Mouse (Mus musculus) right cerebral cortex, postnatal 14 days (tissue): ENCODE measurements at regions not wholly inside any gene's neighbourhood (a gene's known extent, or its start where the extent isn't known, plus 50 kb on each side); places are given as distances from the start of the nearest gene placed in this dataset.

Experiments used
- DNase-seq: peaks from one replicate; pipeline ENCODE4 v3.0.0; 2022

DNA sequence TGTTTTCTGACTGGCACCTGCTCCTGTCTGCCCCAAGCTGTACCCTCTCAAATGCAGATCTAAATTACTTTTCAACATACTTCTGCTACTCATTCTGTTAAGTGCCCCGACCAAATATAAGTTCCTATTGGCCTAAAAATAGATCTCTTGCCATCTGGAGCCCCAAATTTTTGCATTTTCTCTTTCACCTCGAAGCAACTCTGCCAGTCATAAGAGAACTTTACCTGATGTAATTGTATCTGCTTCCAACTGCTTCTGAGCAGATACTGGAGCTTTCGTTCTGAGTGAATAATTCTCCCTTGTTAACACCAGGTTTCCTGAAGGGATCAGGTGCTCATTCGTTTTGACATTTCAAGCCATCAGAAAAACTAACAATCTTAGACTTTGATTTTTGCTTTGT, 501.2 kb downstream of the Inhba start:
- no peak for DNase-seq

DNA sequence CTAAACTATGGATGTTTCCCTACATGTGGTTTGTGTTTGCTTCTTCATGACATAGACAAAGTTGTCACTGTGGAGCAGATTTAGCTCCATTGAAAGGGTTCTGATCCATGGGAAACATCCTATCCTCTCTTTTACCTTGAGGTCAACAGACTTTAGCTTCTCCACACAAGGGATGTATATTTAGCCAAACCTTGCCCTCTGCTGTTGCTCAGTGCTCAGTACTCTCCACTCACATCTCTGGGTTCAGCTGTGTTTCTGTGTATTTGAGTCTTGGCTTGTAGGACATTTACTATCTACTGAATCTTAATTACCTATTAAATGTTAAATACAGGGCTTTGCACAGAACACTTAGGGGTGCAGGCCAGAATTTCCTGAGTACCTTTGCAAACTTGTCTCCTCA, 503.5 kb downstream of the Inhba start:
- no peak for DNase-seq

DNA sequence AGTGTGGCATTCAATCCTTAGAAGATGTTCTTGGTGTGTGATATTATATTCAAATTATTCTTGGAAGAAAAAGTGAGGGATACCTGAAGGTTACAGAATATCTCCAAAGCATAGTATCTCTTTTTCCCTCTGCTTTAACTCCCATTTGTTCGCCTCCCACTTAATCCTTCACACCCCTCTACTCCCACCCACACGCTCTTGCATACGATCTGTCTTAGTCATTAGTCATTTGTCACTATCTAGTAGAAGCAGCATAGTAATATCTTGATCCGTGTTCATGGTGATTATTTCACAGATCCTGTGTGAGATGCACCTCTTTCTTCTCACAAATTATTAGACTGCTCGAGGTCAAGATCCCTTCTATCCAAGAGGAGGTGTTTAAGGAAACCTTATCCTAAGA, 517.4 kb downstream of the Inhba start:
- no peak for DNase-seq

DNA sequence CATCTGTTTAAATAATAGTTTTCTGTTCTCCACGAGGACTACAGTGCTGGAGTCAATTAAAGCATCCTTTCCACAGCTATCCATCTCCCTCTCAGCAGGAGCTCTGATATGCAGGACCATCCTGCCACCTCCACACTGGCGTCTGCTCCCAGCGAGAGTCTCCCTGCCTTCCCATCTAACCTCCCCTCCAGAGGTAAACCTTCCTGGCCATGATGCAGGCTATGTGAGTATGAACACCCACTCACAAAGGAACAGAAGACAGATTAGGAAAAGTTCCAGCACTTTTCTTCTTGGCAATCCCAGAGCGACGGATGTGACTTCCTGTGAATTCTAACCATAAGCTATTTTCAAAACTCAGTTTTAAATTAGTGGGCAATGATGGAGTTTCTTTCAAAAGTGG, 532.1 kb downstream of the Inhba start:
- no peak for DNase-seq

DNA sequence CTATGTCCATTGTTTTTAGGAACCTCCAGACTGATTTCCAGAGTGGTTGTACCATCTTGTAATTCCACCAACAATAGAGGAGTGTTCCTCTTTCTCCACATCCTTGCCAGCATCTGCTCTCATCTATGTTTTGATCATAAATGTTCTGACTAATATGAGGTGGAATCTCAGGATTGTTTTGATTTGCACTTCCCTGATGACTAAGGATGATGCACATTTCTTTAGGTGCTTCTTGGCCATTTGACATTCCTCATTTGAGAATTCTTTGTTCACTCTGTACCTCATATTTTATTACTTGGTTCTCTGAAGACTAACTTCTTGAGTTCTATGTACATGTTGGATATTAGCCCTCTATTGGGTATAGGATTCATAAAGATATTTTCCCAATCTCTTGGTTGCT, 538.4 kb downstream of the Inhba start:
- no peak for DNase-seq

DNA sequence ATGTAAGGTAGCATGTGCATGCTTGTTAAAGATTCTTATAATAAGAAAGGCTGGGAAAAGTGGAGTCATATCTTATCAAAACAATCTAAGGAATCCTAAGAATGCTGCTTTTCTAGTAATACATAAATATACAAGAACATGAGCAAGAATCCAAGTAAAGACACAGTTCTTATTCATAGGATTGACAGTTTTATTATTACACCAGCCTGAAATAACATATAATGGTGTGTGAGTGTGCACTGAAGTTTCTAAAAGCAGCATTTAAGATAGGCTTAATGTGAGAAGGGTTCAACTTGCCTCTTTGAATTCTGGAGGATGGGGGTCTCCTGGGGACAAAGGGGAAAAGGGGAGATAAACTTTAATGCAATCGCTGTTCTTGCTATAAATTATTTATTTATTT, 553.3 kb downstream of the Inhba start:
- no peak for DNase-seq

DNA sequence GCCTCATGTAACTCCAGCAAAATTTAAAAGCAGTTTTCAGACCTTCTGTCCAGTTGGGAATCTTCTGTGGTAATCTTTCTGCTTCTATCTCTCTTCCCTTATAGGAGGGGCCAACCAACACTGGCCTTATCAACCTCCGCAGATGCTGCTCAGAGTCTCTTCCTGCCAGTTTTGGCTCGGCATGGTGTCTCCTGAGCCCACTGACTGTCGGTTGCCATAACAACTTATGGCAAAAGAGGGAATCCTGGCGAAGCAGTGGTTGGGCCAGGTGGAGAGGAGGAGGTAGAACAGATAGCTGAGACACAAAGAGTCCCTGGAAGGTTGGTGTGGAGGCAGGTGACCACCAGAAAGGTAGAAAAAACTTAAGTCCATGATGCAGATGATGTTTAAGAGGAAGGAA, 562.4 kb downstream of the Inhba start:
- DNase-seq: no peak

DNA sequence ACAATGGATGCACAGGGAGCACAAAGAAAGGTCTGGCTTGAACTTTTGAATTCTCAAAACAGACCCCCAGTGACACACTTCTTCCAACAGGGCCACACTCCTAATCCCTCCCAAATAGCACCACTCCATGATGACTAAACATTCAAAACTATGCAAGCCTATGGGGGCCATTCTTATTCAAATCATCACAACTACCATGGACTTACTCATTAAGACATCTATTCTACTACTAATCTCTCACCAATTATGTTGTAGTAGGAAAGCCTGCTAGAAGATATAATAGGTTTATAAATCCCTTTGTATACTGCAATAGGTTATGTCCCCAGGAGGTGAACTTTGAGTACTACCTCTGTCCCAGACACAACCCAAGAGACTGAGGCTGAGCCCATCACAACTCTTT, 574.6 kb downstream of the Inhba start:
- DNase-seq: no peak

DNA sequence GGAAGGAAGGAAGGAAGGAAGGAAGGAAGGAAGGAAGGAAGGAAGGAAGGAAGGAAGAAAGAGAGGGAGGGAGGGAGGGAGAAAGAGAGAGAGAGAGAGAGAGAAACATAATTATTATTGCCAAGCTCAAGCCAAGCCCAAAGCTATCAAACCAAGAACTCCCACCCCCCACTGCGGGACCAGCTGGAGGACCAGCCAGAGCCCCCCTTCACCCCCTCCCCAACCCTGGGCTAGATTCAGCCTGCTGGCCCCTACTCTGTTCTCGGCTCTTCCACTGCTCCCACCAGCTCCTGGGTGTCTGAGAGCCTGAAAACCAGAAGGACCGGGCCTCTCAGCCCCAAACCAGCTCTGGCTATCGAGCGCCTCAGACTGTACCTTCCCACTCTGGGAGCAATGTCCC, 608.1 kb downstream of the Inhba start:
- no peak for DNase-seq

DNA sequence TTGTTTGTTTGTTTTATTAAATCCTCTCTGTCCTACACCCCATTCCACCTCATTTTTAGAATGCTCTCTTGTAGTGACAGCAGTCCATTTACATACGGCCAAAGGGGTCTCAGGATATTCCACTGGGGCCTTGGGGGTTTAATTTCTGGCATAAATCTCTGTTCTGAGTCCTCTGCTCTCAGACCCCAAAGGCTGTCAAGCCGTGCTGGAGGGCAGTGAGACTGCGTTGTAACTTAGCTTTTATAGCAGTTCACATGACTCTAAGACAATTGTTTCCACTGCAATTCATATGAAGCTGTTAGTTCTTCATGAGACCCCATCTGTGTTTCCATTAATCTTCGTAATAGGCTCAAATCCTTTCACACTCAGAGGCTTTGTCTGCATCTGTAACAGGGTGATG, 614.9 kb downstream of the Inhba start:
- DNase-seq: no peak

DNA sequence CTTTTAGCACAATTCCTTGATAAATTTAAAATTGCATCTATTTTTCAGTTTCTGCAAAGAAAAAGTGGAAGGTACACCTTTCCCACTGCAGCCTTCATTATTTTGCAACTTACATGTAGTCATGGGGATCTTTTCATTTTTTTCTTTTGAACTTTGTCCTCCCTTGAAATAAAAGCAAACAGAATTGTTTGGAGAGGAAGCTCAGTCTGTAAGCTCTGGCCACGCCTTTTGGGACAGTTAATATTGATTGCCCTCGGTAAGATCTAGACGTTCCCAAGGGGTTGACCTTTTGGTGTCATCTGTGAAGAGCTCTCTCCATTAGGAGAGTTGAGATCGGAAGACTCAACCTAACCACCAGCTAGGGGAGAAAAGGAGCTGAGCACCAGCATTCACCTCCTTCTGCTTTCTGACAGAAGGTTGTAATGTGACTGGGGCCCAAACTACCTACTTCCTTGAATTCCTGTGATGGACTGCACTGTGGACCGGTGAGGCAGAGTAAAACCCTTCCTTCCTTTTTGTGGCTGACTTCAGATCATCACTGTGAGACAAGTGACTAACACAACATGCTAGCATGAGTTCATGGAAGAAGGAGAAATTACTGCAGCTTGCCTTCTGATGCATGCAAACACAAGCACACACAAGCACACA, 621.9 kb downstream of the Inhba start:
- no peak for DNase-seq

DNA sequence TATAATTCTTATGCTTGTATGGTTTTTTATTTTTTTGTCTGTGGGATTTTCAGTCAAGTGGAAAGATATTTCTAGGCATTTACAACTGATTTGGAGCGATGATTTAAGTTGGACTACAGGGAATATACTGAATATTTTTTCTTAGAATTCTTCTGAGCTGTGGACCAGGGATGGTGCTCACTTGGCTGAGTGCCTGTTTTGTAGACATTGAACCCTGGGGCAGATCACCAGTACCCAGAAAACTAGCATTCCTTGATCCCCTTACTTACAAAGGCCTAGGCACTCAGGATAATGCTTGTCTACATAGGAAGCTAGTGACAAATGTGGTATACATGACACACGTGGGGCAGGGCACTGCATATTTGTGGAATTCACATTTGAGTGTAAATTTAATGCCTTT, 624.6 kb downstream of the Inhba start:
- DNase-seq: no peak

DNA sequence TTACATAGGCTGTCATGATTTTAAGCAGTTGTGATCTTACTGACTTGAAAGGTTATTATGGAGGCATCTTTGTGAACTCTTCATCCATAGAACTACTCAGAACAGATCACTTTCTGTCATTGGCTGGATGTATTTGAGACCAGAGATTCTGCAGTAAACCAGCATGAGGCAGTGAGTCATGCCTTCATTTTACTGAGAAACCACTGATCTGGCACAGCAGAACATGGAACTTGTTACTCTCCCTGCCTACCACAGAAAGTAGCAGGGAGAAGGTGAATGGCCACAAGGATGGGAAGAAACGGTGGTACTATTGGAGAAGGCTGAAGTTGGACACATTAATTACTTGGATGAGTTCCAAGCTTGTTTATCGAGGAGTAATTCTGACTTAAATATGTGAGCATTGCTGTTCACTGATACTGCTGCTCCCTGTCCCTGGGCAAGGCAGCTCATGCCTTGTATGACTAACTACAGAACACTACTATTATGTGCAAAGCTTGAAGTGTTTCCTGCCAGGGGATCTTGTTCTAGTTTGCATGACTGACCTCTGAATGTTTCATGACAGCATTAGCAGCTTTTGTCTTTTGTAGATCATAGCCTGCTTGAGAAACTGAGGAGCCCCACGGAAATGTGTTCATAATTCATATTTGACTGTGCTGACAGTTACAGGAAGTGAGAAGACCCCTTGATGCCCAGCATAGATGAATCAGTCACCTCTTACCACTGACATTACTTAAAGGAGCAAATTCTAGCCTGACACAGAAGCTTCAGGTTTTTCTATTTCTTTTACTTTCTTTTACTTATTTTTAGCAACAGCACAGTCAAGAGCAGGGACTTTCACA, 630.2 kb downstream of the Inhba start:
- no peak for DNase-seq

DNA sequence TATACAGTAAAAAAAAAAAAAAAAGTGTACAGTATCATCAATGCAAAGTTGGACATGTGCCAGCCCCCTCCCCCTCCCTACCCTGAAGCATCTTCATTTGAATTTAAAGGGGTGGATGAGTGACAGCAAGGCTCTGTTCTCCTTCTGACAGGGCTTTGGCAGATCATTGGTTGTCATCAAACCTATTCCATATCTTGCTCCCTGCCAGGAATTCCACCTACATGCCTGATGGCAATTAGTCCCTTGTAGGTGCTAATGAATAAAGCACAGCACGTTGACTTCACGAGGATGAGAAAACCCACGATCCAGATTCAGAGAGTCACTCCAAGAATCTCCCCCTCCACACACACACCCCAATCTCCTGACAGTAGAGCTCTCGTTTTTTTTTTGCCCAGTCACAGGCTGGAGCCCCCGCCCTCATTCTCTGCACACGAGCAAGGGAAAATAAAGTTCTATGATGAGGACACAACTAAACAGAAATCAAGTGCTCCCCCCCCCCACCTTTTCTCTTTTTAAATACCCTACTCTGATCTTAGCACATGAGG, 630.9 kb downstream of the Inhba start:
- peak; percentile 40 for DNase-seq

DNA sequence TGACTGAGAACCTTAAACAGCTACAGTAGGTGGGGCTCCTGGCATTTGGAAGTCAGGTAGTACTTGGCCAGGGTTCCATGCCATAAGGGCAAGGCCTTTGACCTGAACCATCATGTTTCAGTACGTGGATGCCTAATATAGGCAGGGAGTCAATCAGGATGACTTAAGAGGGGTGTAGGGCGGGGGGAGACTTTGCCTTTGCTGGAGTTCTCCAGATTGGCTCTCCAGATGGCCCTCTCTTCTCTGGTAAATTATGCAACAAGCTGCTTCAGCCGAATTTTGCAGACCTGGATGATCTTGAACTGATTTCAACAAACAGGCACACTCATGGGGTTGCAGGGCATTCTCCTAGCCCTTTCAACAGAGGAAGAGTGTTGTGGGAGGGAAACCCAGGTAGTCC, 633.7 kb downstream of the Inhba start:
- DNase-seq: no peak

DNA sequence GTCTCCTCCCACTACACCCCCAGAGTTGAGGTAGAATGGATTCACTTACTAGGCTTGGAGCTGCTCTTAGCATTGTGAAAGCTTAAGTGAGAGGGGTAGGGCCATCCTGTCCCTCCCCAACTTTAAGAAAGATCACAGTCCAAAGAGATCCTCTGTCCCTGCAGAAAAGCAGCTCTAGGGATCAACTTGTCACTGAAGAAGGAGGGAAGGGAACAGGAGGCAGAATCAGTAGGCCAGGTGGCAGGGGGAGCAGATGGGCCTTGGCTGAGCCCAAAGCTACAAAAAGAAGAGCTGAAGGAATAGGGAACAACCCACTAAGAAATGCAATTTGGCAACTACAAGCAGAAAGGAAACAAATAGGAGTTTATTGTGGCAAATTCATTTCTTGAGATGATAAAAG, 634.4 kb downstream of the Inhba start:
- DNase-seq: no peak

DNA sequence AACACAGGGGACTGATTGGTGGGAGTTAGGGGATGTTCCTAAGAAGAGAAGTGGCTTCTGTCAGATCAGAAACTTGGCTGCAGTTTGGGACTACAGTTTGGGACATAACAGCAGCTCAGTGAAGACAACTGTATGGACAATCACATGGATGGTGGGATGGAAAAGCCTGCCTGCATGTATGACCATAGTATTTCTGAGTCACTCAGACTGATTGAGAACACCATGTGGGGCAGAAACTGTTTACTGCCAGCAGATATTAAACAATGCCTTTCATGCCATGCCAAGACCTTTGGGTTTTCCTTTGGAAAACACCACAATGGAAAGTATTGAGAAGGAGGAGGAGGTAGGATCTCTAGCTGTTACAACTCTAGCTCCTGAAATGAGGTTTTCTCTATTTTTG, 635.0 kb downstream of the Inhba start:
- DNase-seq: no peak

DNA sequence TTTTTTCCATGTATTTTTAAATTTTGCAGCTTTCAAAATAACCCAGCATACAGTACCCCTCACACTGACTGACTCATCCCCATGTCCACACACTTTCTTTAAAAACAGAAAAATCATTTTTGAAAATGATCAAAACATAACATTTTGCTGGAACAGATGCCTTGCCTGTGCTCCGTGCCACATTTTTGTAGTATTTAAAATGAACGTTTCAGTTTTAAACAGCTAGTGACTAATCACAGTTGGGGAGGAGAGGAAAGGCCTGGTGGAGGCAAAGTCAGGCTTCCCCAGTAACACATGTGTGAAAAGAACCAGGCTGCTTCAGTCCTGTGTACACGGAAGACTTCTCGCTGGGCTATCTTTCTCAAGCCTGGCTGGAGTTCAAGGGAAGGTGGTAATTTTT, 644.5 kb downstream of the Inhba start:
- no peak for DNase-seq

DNA sequence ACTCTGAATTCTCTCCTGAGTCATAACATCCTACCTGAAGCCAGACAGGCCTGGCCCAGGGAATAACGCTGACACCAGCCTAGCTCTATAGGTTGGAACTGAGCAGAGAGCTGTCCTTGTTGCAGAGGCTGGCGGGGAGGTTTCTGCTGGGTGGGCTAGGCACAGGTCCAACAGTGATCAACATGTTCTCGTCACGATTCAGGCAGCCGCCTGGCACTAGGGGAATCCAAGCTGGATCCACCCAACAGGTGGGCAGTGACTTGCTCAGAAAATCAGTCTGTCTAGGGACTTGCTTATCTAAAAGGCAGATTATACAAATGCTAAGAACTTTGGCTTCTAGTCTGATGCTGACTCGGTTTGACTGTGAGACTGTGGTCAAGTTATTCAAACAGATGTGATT, 648.2 kb downstream of the Inhba start:
- peak; percentile 52 for DNase-seq

DNA sequence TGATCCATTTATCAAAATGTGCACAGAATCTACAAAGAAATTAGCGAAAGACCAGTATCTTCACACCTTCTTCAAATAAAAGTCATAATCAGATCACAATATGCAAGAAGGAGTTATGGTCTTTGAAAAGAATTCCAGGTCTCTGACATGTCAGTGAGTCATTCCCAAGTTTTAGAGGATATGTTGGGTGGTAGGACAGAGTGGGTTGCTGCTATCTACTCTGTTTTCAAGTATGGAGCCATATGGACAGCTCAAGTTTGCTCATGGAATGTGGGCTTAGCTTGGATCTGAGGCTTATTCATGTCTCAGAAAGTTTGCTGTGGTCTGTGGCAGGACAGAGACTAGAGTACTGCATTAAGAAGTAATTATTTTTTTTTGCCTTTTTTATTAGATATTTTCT, 657.0 kb downstream of the Inhba start:
- DNase-seq: no peak

DNA sequence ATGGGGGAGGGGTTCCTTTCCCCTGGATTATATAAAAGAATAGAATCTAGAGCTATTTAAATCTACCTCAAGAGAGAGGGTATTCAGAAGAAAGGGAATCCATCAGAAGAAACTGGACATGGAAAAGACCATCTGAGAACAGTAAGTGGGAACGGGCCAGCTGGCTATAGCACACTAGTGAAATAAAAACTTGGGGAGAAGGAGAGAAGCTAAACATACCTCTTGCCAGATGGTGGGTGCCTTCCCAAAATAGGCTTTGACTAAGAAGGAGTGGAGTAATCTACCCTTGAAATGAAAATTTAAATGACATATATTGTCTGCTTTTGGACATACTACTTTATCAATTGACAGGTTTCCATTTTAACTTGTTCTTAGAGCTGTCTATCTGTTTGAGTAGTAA, 657.6 kb downstream of the Inhba start:
- peak; percentile 10 for DNase-seq

DNA sequence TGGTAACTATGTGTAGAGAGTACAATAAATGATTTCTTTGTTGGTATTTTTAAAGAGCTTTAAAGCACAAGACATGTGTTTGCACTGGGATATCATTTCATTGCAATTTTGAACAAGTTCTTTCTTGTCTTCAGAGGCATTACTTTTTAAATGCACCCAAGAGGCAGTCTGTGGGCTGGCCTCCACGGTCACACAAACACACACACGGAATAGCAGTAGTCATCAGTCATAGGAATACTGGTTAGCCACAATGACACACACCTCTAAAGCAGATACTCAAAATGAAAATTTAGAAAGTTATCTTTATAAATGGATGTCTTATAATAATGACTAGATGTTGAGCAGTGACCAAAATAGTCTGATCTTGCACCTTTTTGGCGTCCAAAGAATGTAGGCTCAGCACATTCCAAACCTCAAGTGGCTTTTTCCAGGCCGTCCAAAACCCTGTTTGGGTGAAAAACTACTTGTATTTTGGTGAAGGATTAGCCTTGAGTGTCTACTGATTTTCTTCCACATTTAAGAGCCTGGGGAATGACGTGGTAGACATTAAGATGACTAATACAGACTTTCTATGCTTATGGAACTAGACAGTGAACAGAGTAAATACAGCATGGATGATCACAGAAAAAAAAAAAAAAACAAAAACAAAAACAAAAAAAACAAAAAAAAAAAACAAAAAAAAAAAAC, 658.5 kb downstream of the Inhba start:
- DNase-seq: no peak

DNA sequence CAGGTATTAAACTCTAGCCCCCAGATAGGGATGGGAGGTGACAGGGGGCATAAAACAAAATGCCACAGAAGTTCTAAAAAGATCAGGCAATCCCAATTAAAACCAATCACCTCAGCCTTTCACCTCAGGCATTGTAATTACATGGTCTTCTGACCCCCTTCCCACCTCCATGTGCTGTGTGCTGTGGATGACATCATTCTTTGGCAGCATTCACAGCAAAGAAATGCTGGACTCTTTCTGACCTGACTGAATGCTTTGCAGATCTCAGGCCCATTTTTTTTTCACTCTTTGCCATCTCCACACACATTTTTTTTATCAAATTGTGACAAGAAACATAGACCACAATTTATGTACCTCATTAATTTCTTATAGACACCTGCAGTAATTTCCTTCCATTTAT, 659.1 kb downstream of the Inhba start:
- no peak for DNase-seq

DNA sequence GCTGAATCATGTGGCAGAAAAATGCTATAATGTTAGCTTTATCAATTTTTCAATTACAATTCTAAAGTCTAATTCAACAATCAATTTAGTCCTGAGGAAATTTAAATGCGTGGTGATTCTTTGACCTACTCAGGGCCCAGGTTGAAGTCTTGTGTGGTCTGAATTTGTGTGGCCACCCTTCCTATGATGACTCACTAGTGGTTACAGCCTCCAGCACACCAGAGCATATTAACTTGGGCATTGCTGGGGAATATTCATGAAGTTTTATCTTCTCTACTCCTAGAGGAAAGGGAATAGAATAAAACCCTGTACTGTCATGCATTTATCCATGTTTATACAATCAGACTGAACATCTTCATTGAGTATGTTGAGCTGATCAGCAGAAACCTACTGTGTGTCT, 665.2 kb downstream of the Inhba start:
- no peak for DNase-seq
